18 mouse cellular contexts compared by ENCODE assay signal in the genomic region with DNA sequence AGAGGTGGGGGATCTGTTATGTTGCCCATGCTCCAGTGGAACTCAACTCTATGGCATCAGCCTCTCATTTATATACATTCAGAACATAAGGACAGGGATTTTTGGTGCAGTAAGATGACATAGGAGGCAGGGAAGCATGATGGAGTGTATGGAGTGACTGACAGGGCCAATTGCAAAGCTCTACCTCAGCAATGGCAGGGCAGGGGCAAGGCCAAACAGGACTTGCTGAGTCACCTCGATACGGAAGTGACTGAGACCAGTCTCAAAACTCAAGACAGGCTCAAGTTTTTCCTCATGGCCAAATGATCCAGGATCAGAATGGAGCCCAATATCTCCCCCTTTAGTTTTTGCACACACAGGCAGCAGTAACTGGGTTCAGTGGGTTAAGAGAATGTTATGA. TPM values are rescaled to one million over a fixed set of nuclear protein-coding genes. Genes with fewer than 3 reads are reported as not detected.
DNase-seq lines count a peak whose midpoint lies in the region; ATAC-seq lines count a peak whose summit lies in the region.
"Had no signal": no experiment of that assay in that cellular context is flagged by ENCODE, and none has a peak within 500 bp of the region (broad histone marks: within the 10 kb centered on the region; RNA-seq: fewer than 3 reads in every experiment).

No protein-coding gene starts in this region.

- H3K4me3 ChIP-seq in limb, embryonic 15.5 days, result no peak overlapping the region
- H3K4me3 ChIP-seq in limb, embryonic 10.5 days, result no peak overlapping the region
- H3K4me3 ChIP-seq: embryonic facial prominence, embryonic 10.5 days; forebrain, embryonic 13.5 days; heart, embryonic 10.5 days had no signal

- H3K9ac ChIP-seq in limb, embryonic 15.5 days, result no peak overlapping the region
- H3K9ac ChIP-seq: forebrain, embryonic 13.5 days; hindbrain, embryonic 14.5 days had no signal

- DNase-seq in adrenal gland, adult 2 months, result peak; percentile 53
- no peak for DNase-seq in adrenal gland, postnatal 25 days
- no peak for DNase-seq in limb, embryonic 10.5 days (ENCODE audit: low spot score)
- peak; percentile 78 for DNase-seq in R1 (ENCODE audit: low read depth, low spot score)
- DNase-seq in layer of hippocampus, postnatal 25 days (ENCODE audit: extremely low spot score in 1 of 2, low spot score in 1 of 2), result no peak
- no peak for DNase-seq in ovary, postnatal 14 days (ENCODE audit: low spot score)
- DNase-seq: adrenal gland, postnatal 10 days; cerebellum, adult 2 months; cerebellum, postnatal 10 days; heart, adult 18-20 months; heart, postnatal 10 days had no signal

- 89% methylated on average over 2 of the region's 2 CpGs for WGBS in limb, embryonic 15.5 days
- 95% methylated on average over 2 of the region's 2 CpGs for WGBS in limb, embryonic 10.5 days

- H3K9me3 ChIP-seq in limb, embryonic 15.5 days, result no peaks in the 10 kb centered on the region
- no peaks in the 10 kb centered on the region for H3K9me3 ChIP-seq in limb, embryonic 10.5 days (replicated peaks)
- H3K9me3 ChIP-seq: embryonic facial prominence, embryonic 10.5 days; forebrain, embryonic 13.5 days; G1E; heart, embryonic 10.5 days had no signal

- no peaks in the 10 kb centered on the region for H3K27me3 ChIP-seq in limb, embryonic 15.5 days
- no peaks in the 10 kb centered on the region for H3K27me3 ChIP-seq in limb, embryonic 10.5 days (ENCODE audit: low read depth, poor library complexity, severe bottlenecking)
- H3K27me3 ChIP-seq: forebrain, embryonic 13.5 days had no signal

- peaks cover 57% of the 10 kb centered on the region for H3K36me3 ChIP-seq in limb, embryonic 15.5 days
- H3K36me3 ChIP-seq in limb, embryonic 10.5 days, result peaks cover 82% of the 10 kb centered on the region

- ATAC-seq in limb, embryonic 15.5 days (ENCODE audit: insufficient number of reproducible peaks, low FRiP score, low TSS enrichment, low read depth), result no peak
- ATAC-seq: forebrain, embryonic 13.5 days; intestine, embryonic 16.5 days had no signal

- peak overlapping the region; percentile 35; the same call in 1 of the 2 replicates for H3K27ac ChIP-seq in limb, embryonic 15.5 days
- no peak overlapping the region for H3K27ac ChIP-seq in limb, embryonic 10.5 days
- H3K27ac ChIP-seq: embryonic facial prominence, embryonic 10.5 days; forebrain, embryonic 13.5 days; heart, embryonic 10.5 days; hindbrain, embryonic 14.5 days had no signal

- H3K4me2 ChIP-seq in limb, embryonic 15.5 days, result no peak overlapping the region
- H3K4me2 ChIP-seq: forebrain, embryonic 13.5 days; hindbrain, embryonic 14.5 days had no signal

- H3K4me1 ChIP-seq in limb, embryonic 15.5 days, result no peaks in the 10 kb centered on the region
- H3K4me1 ChIP-seq in limb, embryonic 10.5 days, result no peaks in the 10 kb centered on the region
- H3K4me1 ChIP-seq: embryonic facial prominence, embryonic 10.5 days; forebrain, embryonic 13.5 days; heart, embryonic 10.5 days had no signal

RNA-seq across cellular contexts. Expression of a gene that starts 18.9 kb away (rescaled TPM):
- total RNA-seq in adrenal gland, adult 2 months (2021), result 10 to 100 TPM; 71.5 to 82.0 TPM
- polyA plus RNA-seq in adrenal gland, adult 2 months (2012; rRNA removed), result 75.9 and 81.2 TPM in 2 replicates
- total RNA-seq in adrenal gland, postnatal 25 days (2021), result 70.9 and 74.0 TPM in 2 replicates
- 88.9 and 98.3 TPM in 2 replicates for polyA plus RNA-seq in limb, embryonic 15.5 days (2015; fragmentation: Nextera tagmentation; extraction: Ambion mirVana)
- polyA plus RNA-seq in limb, embryonic 10.5 days (2016; fragmentation: Nextera tagmentation; extraction: Ambion mirVana), result 84.6 and 89.8 TPM in 2 replicates
- total RNA-seq in layer of hippocampus, postnatal 25 days (2021), result 10 to 100 TPM; 88.1 to 96.4 TPM

RNA-seq across cellular contexts. Expression of a gene that starts 55.1 kb away (rescaled TPM):
- 10 to 100 TPM; 31.9 to 40.2 TPM for total RNA-seq in adrenal gland, adult 2 months (2021)
- 8.3 and 9.6 TPM in 2 replicates for polyA plus RNA-seq in adrenal gland, adult 2 months (2012; rRNA removed)
- 43.3 and 49.5 TPM in 2 replicates for total RNA-seq in adrenal gland, postnatal 25 days (2021)
- 24.8 and 26.5 TPM in 2 replicates for polyA plus RNA-seq in limb, embryonic 15.5 days (2015; fragmentation: Nextera tagmentation; extraction: Ambion mirVana)
- 14.9 and 16.4 TPM in 2 replicates for polyA plus RNA-seq in limb, embryonic 10.5 days (2016; fragmentation: Nextera tagmentation; extraction: Ambion mirVana)
- total RNA-seq in layer of hippocampus, postnatal 25 days (2021), result 100 to 1,000 TPM; 129 to 132 TPM

RNA-seq across cellular contexts. Expression of a gene that starts 58.5 kb away (rescaled TPM):
- total RNA-seq in adrenal gland, adult 2 months (2021), result 10 to 100 TPM in 1 of 2 experiments, 1 to 10 TPM in 1; 8.0 to 12.3 TPM
- 0.64 and 0.99 TPM in 2 replicates for polyA plus RNA-seq in adrenal gland, adult 2 months (2012; rRNA removed)
- 3.3 and 7.6 TPM in 2 replicates for total RNA-seq in adrenal gland, postnatal 25 days (2021)
- polyA plus RNA-seq in limb, embryonic 15.5 days (2015; fragmentation: Nextera tagmentation; extraction: Ambion mirVana), result 91.2 and 97.6 TPM in 2 replicates
- polyA plus RNA-seq in limb, embryonic 10.5 days (2016; fragmentation: Nextera tagmentation; extraction: Ambion mirVana), result 5.9 and 6.5 TPM in 2 replicates
- total RNA-seq in layer of hippocampus, postnatal 25 days (2021), result 100 to 1,000 TPM; 107 to 112 TPM
- total RNA-seq: G1E had no signal
- polyA plus RNA-seq: G1E; heart, embryonic 10.5 days had no signal

Comparison
In these comparisons a context has a peak if more than half of its experiments do, and no peak if none do; other contexts are left out.
1. DNase-seq: peak in adrenal gland, adult 2 months (single experiment) and R1 (single experiment); none in adrenal gland, postnatal 25 days (single experiment), limb, embryonic 10.5 days (single experiment), layer of hippocampus, postnatal 25 days (0 of 2) and ovary, postnatal 14 days (single experiment).
2. RNA of a gene that starts 58.5 kb away (total RNA-seq): 107 to 112 TPM in layer of hippocampus, postnatal 25 days; 8.0 to 12.3 TPM in adrenal gland, adult 2 months and 3.3 to 7.6 TPM in adrenal gland, postnatal 25 days; every median in the first group is over 4 times any median in the second.